Comparison of ENCODE assay signal across 14 mouse cellular contexts in the genomic region with DNA sequence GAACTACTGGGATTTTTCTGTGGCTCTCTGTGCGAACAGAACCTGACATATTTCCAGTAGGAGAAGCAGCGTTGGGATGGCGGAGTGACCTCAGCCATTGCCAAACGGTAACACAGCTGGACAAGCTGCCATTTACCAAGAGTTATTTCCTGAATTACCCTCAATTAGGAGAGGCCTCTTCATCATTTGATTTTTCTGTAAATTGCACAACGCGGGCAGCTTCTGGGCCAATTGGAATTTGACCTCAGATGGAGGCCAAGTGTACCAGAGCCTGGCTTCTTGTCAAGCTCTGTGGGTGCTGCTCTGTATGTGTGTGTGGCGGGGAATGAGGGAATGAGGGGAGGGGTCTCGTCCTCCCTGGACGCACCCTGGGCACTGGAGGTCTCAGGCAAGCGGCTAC.
DNase-seq lines count a peak whose midpoint lies in the region; ATAC-seq and TF ChIP-seq lines count a peak whose summit lies in the region.
"Had no signal": no experiment of that assay in that cellular context is flagged by ENCODE, and none has a peak within 500 bp of the region (broad histone marks: within the 10 kb centered on the region; RNA-seq: fewer than 3 reads in every experiment).

No protein-coding gene starts in this region.

- H3K9ac ChIP-seq in embryonic facial prominence, embryonic 14.5 days (ENCODE audit: low read depth, low read length) = no peak overlapping the region

- H3K27ac ChIP-seq in kidney, adult 2 months (ENCODE audit: insufficient read depth, low read depth, low read length) = no peak overlapping the region
- peak overlapping the region; percentile 40; the same call in 1 of the 2 replicates for H3K27ac ChIP-seq in embryonic facial prominence, embryonic 14.5 days (replicated peaks; ENCODE audit: low read depth, low read length)
- H3K27ac ChIP-seq: macrophage had no signal

- H3K4me3 ChIP-seq in kidney, adult 2 months (ENCODE audit: insufficient read depth, low read depth, low read length) = no peak overlapping the region
- H3K4me3 ChIP-seq in embryonic facial prominence, embryonic 14.5 days (ENCODE audit: low read depth, low read length) = no peak overlapping the region

- TF ChIP-seq CTCF in kidney, adult 2 months (conservative IDR thresholded peaks at IDR 0.05; ENCODE audit: insufficient read depth, insufficient read length, low read depth, low read length) = no peak

- H3K4me1 ChIP-seq in kidney, adult 2 months (ENCODE audit: control insufficient read depth, insufficient read depth, low read length) = peaks cover 5% of the 10 kb centered on the region
- H3K4me1 ChIP-seq in embryonic facial prominence, embryonic 14.5 days (ENCODE audit: control insufficient read depth, insufficient read depth, low read length) = peaks cover 38% of the 10 kb centered on the region

- peak; percentile 90 for DNase-seq in kidney, adult 2 months
- no peak for DNase-seq in kidney, postnatal 4 days
- peak; percentile 87 for DNase-seq in adipocyte (ENCODE audit: low spot score)
- no peak for DNase-seq in embryonic facial prominence, embryonic 14.5 days (ENCODE audit: low spot score)
- DNase-seq in lung, adult 18-20 months = peak; percentile 31 to 55
- no peak for DNase-seq in spleen, postnatal 4 days (ENCODE audit: low spot score in 2 of 2)
- DNase-seq in natural killer cell, adult 2 months (ENCODE audit: low spot score in 2 of 2) = no peak
- no peak for DNase-seq in left cerebral cortex, adult 11 months (ENCODE audit: low spot score)
- DNase-seq: gastrocnemius, postnatal 25 days; heart, postnatal 10 days; thymus, postnatal 36 days had no signal

- no peak overlapping the region for H3K4me2 ChIP-seq in embryonic facial prominence, embryonic 14.5 days (ENCODE audit: low read depth, low read length)

- ATAC-seq in embryonic facial prominence, embryonic 14.5 days (ENCODE audit: low read depth) = no peak
- ATAC-seq: CD4-positive, CD25-positive, alpha-beta regulatory T cell, adult 4 months; forebrain, embryonic 14.5 days had no signal

- 58% methylated on average over 10 of the region's 10 CpGs for WGBS in kidney, adult 2 months
- WGBS in embryonic facial prominence, embryonic 14.5 days = 51% methylated on average over 10 of the region's 10 CpGs

- no peaks in the 10 kb centered on the region for H3K27me3 ChIP-seq in kidney, adult 2 months (replicated peaks; ENCODE audit: control insufficient read depth, insufficient read depth, low read length)
- H3K27me3 ChIP-seq in embryonic facial prominence, embryonic 14.5 days (replicated peaks; ENCODE audit: control insufficient read depth, insufficient read depth, low read length) = no peaks in the 10 kb centered on the region

- no peak for TF ChIP-seq POLR2A in kidney, adult 2 months (IDR thresholded peaks at IDR 0.05; ENCODE audit: low read depth, low read length)

- no peaks in the 10 kb centered on the region for H3K9me3 ChIP-seq in embryonic facial prominence, embryonic 14.5 days (ENCODE audit: control insufficient read depth, low read length)

- H3K36me3 ChIP-seq in kidney, adult 2 months (ENCODE audit: control insufficient read depth, insufficient read depth, low read length) = no peaks in the 10 kb centered on the region
- no peaks in the 10 kb centered on the region for H3K36me3 ChIP-seq in embryonic facial prominence, embryonic 14.5 days (ENCODE audit: control insufficient read depth, insufficient read depth, low read length)

Comparison
In these comparisons a context has a peak if more than half of its experiments do, and no peak if none do; other contexts are left out.
1. DNase-seq: peak in kidney, adult 2 months (single experiment), adipocyte (single experiment) and lung, adult 18-20 months (2 of 2); none in kidney, postnatal 4 days (0 of 2), embryonic facial prominence, embryonic 14.5 days (single experiment), spleen, postnatal 4 days (0 of 2), natural killer cell, adult 2 months (0 of 2) and left cerebral cortex, adult 11 months (single experiment).